Mouse (Mus musculus): ENCODE measurements around the gene Cobl.

Gene Cobl

GRCm38 (mm10) chr11:12381096-12381495 lies 83.7 kb downstream of the Cobl start:
- Histone ChIP-seq H3K27me3 (ENCODE audit: control insufficient read depth, insufficient read depth, low read length, poor library complexity, severe bottlenecking) (no peaks in the 10 kb centered on the region), H3K36me3 (ENCODE audit: control insufficient read depth, insufficient read depth, low read length, poor library complexity, severe bottlenecking) (no peaks in the 10 kb centered on the region)
- no peak for DNase-seq (ENCODE audit: low read depth, low spot score)

GRCm38 (mm10) chr11:12376628-12377027 lies 88.1 kb downstream of the Cobl start:
- Histone ChIP-seq H3K36me3 (ENCODE audit: control insufficient read depth, insufficient read depth, low read length, poor library complexity, severe bottlenecking) (no peaks in the 10 kb centered on the region), H3K27me3 (ENCODE audit: control insufficient read depth, insufficient read depth, low read length, poor library complexity, severe bottlenecking) (no peaks in the 10 kb centered on the region)
- no peak for DNase-seq (ENCODE audit: low read depth, low spot score)

- H3K36me3 ChIP-seq (ENCODE audit: control insufficient read depth, insufficient read depth, low read length, poor library complexity, severe bottlenecking): no peaks in the 10 kb centered on the region
- no peaks in the 10 kb centered on the region for H3K27me3 ChIP-seq (ENCODE audit: control insufficient read depth, insufficient read depth, low read length, poor library complexity, severe bottlenecking)
- no peak for DNase-seq (ENCODE audit: low read depth, low spot score)
Measured at GRCm38 (mm10) chr11:12373106-12374098, 91.4 kb downstream of the Cobl start.

- no peaks in the 10 kb centered on the region for H3K27me3 ChIP-seq (ENCODE audit: control insufficient read depth, insufficient read depth, low read length, poor library complexity, severe bottlenecking)
- no peaks in the 10 kb centered on the region for H3K36me3 ChIP-seq (ENCODE audit: control insufficient read depth, insufficient read depth, low read length, poor library complexity, severe bottlenecking)
- no peak for DNase-seq (ENCODE audit: low read depth, low spot score)
Measured at GRCm38 (mm10) chr11:12370957-12371356, 93.8 kb downstream of the Cobl start.

- no peaks in the 10 kb centered on the region for H3K36me3 ChIP-seq (ENCODE audit: control insufficient read depth, insufficient read depth, low read length, poor library complexity, severe bottlenecking)
- H3K27me3 ChIP-seq (ENCODE audit: control insufficient read depth, insufficient read depth, low read length, poor library complexity, severe bottlenecking): no peaks in the 10 kb centered on the region
- DNase-seq (ENCODE audit: low read depth, low spot score): no peak
Measured at GRCm38 (mm10) chr11:12367426-12368178, 97.2 kb downstream of the Cobl start.

- Histone ChIP-seq H3K27me3 (ENCODE audit: control insufficient read depth, insufficient read depth, low read length, poor library complexity, severe bottlenecking) (no peaks in the 10 kb centered on the region), H3K36me3 (ENCODE audit: control insufficient read depth, insufficient read depth, low read length, poor library complexity, severe bottlenecking) (no peaks in the 10 kb centered on the region)
- no peak for DNase-seq (ENCODE audit: low read depth, low spot score)
Measured at GRCm38 (mm10) chr11:12359336-12360000, 105.3 kb downstream of the Cobl start.

- no peaks in the 10 kb centered on the region for H3K36me3 ChIP-seq (ENCODE audit: control insufficient read depth, insufficient read depth, low read length, poor library complexity, severe bottlenecking)
- H3K27me3 ChIP-seq (ENCODE audit: control insufficient read depth, insufficient read depth, low read length, poor library complexity, severe bottlenecking): no peaks in the 10 kb centered on the region
- DNase-seq (ENCODE audit: low read depth, low spot score): no peak
Measured at GRCm38 (mm10) chr11:12358602-12359001, 106.2 kb downstream of the Cobl start.

GRCm38 (mm10) chr11:12355681-12356080 lies 109.1 kb downstream of the Cobl start:
- no peaks in the 10 kb centered on the region for H3K36me3 ChIP-seq (ENCODE audit: control insufficient read depth, insufficient read depth, low read length, poor library complexity, severe bottlenecking)
- H3K27me3 ChIP-seq (ENCODE audit: control insufficient read depth, insufficient read depth, low read length, poor library complexity, severe bottlenecking): no peaks in the 10 kb centered on the region
- no peak for DNase-seq (ENCODE audit: low read depth, low spot score)

GRCm38 (mm10) chr11:12350986-12351546 lies 113.7 kb downstream of the Cobl start:
- no peak for DNase-seq (ENCODE audit: low read depth, low spot score)
- no peaks in the 10 kb centered on the region for H3K27me3 ChIP-seq (ENCODE audit: control insufficient read depth, insufficient read depth, low read length, poor library complexity, severe bottlenecking)
- H3K36me3 ChIP-seq (ENCODE audit: control insufficient read depth, insufficient read depth, low read length, poor library complexity, severe bottlenecking): no peaks in the 10 kb centered on the region

- Histone ChIP-seq H3K36me3 (ENCODE audit: control insufficient read depth, insufficient read depth, low read length, poor library complexity, severe bottlenecking) (no peaks in the 10 kb centered on the region), H3K27me3 (ENCODE audit: control insufficient read depth, insufficient read depth, low read length, poor library complexity, severe bottlenecking) (no peaks in the 10 kb centered on the region)
- no peak for DNase-seq (ENCODE audit: low read depth, low spot score)
Measured at GRCm38 (mm10) chr11:12350086-12350485, 114.7 kb downstream of the Cobl start.

- DNase-seq (ENCODE audit: low read depth, low spot score): no peak
- no peaks in the 10 kb centered on the region for H3K36me3 ChIP-seq (ENCODE audit: control insufficient read depth, insufficient read depth, low read length, poor library complexity, severe bottlenecking)
- H3K27me3 ChIP-seq (ENCODE audit: control insufficient read depth, insufficient read depth, low read length, poor library complexity, severe bottlenecking): no peaks in the 10 kb centered on the region
Measured at GRCm38 (mm10) chr11:12346486-12346885, 118.3 kb downstream of the Cobl start.

- Histone ChIP-seq H3K27me3 (ENCODE audit: control insufficient read depth, insufficient read depth, low read length, poor library complexity, severe bottlenecking) (no peaks in the 10 kb centered on the region), H3K36me3 (ENCODE audit: control insufficient read depth, insufficient read depth, low read length, poor library complexity, severe bottlenecking) (no peaks in the 10 kb centered on the region)
- DNase-seq (ENCODE audit: low read depth, low spot score): no peak
Measured at GRCm38 (mm10) chr11:12343686-12344085, 121.1 kb downstream of the Cobl start.

- no peaks in the 10 kb centered on the region for H3K27me3 ChIP-seq (ENCODE audit: control insufficient read depth, insufficient read depth, low read length, poor library complexity, severe bottlenecking)
- DNase-seq (ENCODE audit: low read depth, low spot score): no peak
Measured at GRCm38 (mm10) chr11:12340697-12341096, 124.1 kb downstream of the Cobl start.

GRCm38 (mm10) chr11:12336145-12336544 lies 128.6 kb downstream of the Cobl start:
- no peak for DNase-seq (ENCODE audit: low read depth, low spot score)
- Histone ChIP-seq H3K36me3 (ENCODE audit: control insufficient read depth, insufficient read depth, low read length, poor library complexity, severe bottlenecking) (no peaks in the 10 kb centered on the region), H3K27me3 (ENCODE audit: control insufficient read depth, insufficient read depth, low read length, poor library complexity, severe bottlenecking) (no peaks in the 10 kb centered on the region)

More at GRCm38 (mm10) chr11:12340697-12341096, 124.1 kb downstream of the Cobl start:
- no peaks in the 10 kb centered on the region for H3K36me3 ChIP-seq (ENCODE audit: control insufficient read depth, insufficient read depth, low read length, poor library complexity, severe bottlenecking)

Measured in splenic B cell, adult 2 months (primary cell).